Mouse (Mus musculus) G1E (cell line): ENCODE data around the gene Ech1.

Experiments
- CTCF ChIP-seq: IDR thresholded peaks from 2 replicates; pipeline ENCODE4 v1.5.1; 2012; ENCODE audit warnings: low read depth, low read length, inconsistent platforms, mixed read lengths
- GATA1 ChIP-seq: IDR thresholded peaks from 2 replicates; pipeline ENCODE4 v1.6.1; 2012; ENCODE audit warnings: borderline replicate concordance, low read length, inconsistent platforms, mixed read lengths
- GATA2 ChIP-seq: IDR thresholded peaks from 2 replicates; pipeline ENCODE4 v1.6.1; 2012; ENCODE audit warnings: low read depth, low read length, inconsistent platforms, borderline replicate concordance
- POLR2AphosphoS5 ChIP-seq: IDR thresholded peaks from 2 replicates; pipeline ENCODE4 v1.6.1; 2012; ENCODE audit warnings: low read depth, low read length, inconsistent platforms; ENCODE audit not compliant: insufficient replicate concordance
- TAL1 ChIP-seq: conservative IDR thresholded peaks from 2 replicates; pipeline ENCODE4 v1.6.1; 2012; ENCODE audit warnings: low read depth, low read length, inconsistent platforms, mixed read lengths

DNA sequence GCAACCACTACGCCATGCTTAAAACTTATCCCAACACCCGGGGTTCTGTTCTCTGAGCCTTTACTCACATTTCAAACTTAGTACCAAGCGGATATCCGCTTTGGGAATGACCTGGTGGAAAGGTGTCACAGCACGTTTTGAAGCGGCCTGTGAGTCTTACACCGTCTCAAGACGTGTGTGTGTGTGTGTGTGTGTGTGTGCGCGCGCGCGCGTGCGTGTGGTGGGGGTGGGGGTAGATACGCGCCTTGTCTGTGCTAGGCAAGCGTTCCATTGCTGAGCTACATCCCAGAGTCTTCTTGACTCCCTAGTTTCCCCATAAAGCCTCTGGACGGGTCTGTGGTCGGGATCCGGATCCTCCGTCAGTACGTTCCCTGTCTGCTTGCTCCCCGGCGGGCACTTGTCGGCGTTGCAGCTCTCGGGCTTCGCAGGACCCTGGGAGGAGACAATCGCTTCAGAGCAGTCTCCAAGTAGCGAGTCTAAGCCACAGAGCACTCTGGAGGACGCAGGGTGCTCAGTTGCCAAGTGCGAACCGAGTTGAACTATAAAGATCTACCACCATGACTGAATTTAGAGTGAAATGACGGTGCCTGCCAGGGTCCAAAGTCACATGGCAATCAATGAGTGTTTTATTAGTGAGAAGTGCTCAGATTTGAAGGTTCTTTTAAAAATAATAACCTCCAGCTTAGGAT, 15.5 kb upstream of the Ech1 start:
- TF ChIP-seq GATA2 (no peak), GATA1 (no peak), CTCF (no peak), POLR2AphosphoS5 (no peak; the same call in 1 of the 2 replicates), TAL1 (no peak)
